Mouse (Mus musculus): Measurements from ENCODE around the gene Msi2. TPM values are rescaled to one million over a fixed set of nuclear protein-coding genes. Genes with fewer than 3 reads are reported as not detected.

Msi2 gene
- polyA plus RNA-seq, 1 experiment from 2014 or later = 24.5 TPM

- H3K9me3 ChIP-seq (replicated peaks; ENCODE audit: low read length) = no peaks in the 10 kb centered on the region
- peaks cover 9% of the 10 kb centered on the region for H3K4me1 ChIP-seq (replicated peaks; ENCODE audit: insufficient read depth, low read length)
- 82% methylated on average over 8 of the region's 8 CpGs for WGBS
- H3K36me3 ChIP-seq (ENCODE audit: insufficient read depth, low read length) = no peaks in the 10 kb centered on the region
- DNase-seq (ENCODE audit: low spot score) (no peak), ATAC-seq (replicated peaks; ENCODE audit: low FRiP score, low read depth) (no peak)
- H3K27ac ChIP-seq = no peak overlapping the region
- no peak for TF ChIP-seq CTCF (IDR thresholded peaks at IDR 0.05; ENCODE audit: low read depth)
- no peaks in the 10 kb centered on the region for H3K27me3 ChIP-seq (ENCODE audit: insufficient read depth, low read length)
- H3K9ac ChIP-seq (ENCODE audit: low read depth, low read length) = no peak overlapping the region
- no peak overlapping the region for H3K4me2 ChIP-seq (ENCODE audit: low read length)
- no peak overlapping the region for H3K4me3 ChIP-seq (replicated peaks; ENCODE audit: low read depth, low read length)
These were observed 207.9 kb downstream of the Msi2 start for GRCm38 (mm10) chr11:88510282-88510850.

- H3K4me2 ChIP-seq (ENCODE audit: low read length) = no peak overlapping the region
- H3K4me3 ChIP-seq (replicated peaks; ENCODE audit: low read depth, low read length) = no peak overlapping the region
- no peaks in the 10 kb centered on the region for H3K36me3 ChIP-seq (ENCODE audit: insufficient read depth, low read length)
- H3K9ac ChIP-seq (ENCODE audit: low read depth, low read length) = no peak overlapping the region
- H3K4me1 ChIP-seq (replicated peaks; ENCODE audit: insufficient read depth, low read length) = peaks cover 5% of the 10 kb centered on the region; the same call in 1 of the 2 replicates
- no peaks in the 10 kb centered on the region for H3K27me3 ChIP-seq (ENCODE audit: insufficient read depth, low read length)
- DNase-seq (ENCODE audit: low spot score) = no peak
- WGBS = 86% methylated on average over 4 of the region's 4 CpGs
- H3K9me3 ChIP-seq (replicated peaks; ENCODE audit: low read length) = no peaks in the 10 kb centered on the region
- ATAC-seq (replicated peaks; ENCODE audit: low FRiP score, low read depth) = no peak
- no peak overlapping the region for H3K27ac ChIP-seq
- no peak for TF ChIP-seq CTCF (IDR thresholded peaks at IDR 0.05; ENCODE audit: low read depth)
These were observed 208.8 kb downstream of the Msi2 start for GRCm38 (mm10) chr11:88509464-88509863.

- Histone ChIP-seq H3K9ac (ENCODE audit: low read depth, low read length) (no peak overlapping the region), H3K4me1 (replicated peaks; ENCODE audit: insufficient read depth, low read length) (no peaks in the 10 kb centered on the region; the same call in 1 of the 2 replicates), H3K27me3 (ENCODE audit: insufficient read depth, low read length) (no peaks in the 10 kb centered on the region), H3K9me3 (replicated peaks; ENCODE audit: low read length) (no peaks in the 10 kb centered on the region), H3K4me3 (replicated peaks; ENCODE audit: low read depth, low read length) (no peak overlapping the region), H3K27ac (no peak overlapping the region), H3K36me3 (ENCODE audit: insufficient read depth, low read length) (no peaks in the 10 kb centered on the region), H3K4me2 (ENCODE audit: low read length) (no peak overlapping the region)
- TF ChIP-seq CTCF (IDR thresholded peaks at IDR 0.05; ENCODE audit: low read depth) = no peak
- ATAC-seq (replicated peaks; ENCODE audit: low FRiP score, low read depth) (no peak), DNase-seq (ENCODE audit: low spot score) (no peak)
- 74% methylated on average over 7 of the region's 7 CpGs for WGBS
These were observed 210.2 kb downstream of the Msi2 start for GRCm38 (mm10) chr11:88508133-88508532.

GRCm38 (mm10) chr11:88506544-88507419, 211.5 kb downstream of the Msi2 start:
- no peaks in the 10 kb centered on the region for H3K36me3 ChIP-seq (ENCODE audit: insufficient read depth, low read length)
- no peak overlapping the region for H3K27ac ChIP-seq
- H3K4me3 ChIP-seq (replicated peaks; ENCODE audit: low read depth, low read length) = no peak overlapping the region
- 35% methylated on average over 5 of the region's 5 CpGs for WGBS
- H3K27me3 ChIP-seq (ENCODE audit: insufficient read depth, low read length) = no peaks in the 10 kb centered on the region
- DNase-seq (ENCODE audit: low spot score) = peak; percentile 63
- H3K4me1 ChIP-seq (replicated peaks; ENCODE audit: insufficient read depth, low read length) = no peaks in the 10 kb centered on the region
- ATAC-seq (replicated peaks; ENCODE audit: low FRiP score, low read depth) = 0 out of 2 replicates have a peak, but pooled peaks have one; percentile 13
- H3K9ac ChIP-seq (ENCODE audit: low read depth, low read length) = no peak overlapping the region
- no peaks in the 10 kb centered on the region for H3K9me3 ChIP-seq (replicated peaks; ENCODE audit: low read length)
- no peak for TF ChIP-seq CTCF (IDR thresholded peaks at IDR 0.05; ENCODE audit: low read depth)
- H3K4me2 ChIP-seq (ENCODE audit: low read length) = no peak overlapping the region

GRCm38 (mm10) chr11:88506109-88506508, 212.2 kb downstream of the Msi2 start:
- no peak overlapping the region for H3K9ac ChIP-seq (ENCODE audit: low read depth, low read length)
- WGBS = 75% methylated on average over 13 of the region's 13 CpGs
- H3K27me3 ChIP-seq (ENCODE audit: insufficient read depth, low read length) = no peaks in the 10 kb centered on the region
- no peak for DNase-seq (ENCODE audit: low spot score)
- H3K36me3 ChIP-seq (ENCODE audit: insufficient read depth, low read length) = no peaks in the 10 kb centered on the region
- no peak overlapping the region for H3K4me2 ChIP-seq (ENCODE audit: low read length)
- ATAC-seq (replicated peaks; ENCODE audit: low FRiP score, low read depth) = no peak
- H3K4me1 ChIP-seq (replicated peaks; ENCODE audit: insufficient read depth, low read length) = no peaks in the 10 kb centered on the region
- TF ChIP-seq CTCF (IDR thresholded peaks at IDR 0.05; ENCODE audit: low read depth) = no peak
- H3K27ac ChIP-seq = no peak overlapping the region
- H3K4me3 ChIP-seq (replicated peaks; ENCODE audit: low read depth, low read length) = no peak overlapping the region
- no peaks in the 10 kb centered on the region for H3K9me3 ChIP-seq (replicated peaks; ENCODE audit: low read length)

- H3K9me3 ChIP-seq (replicated peaks; ENCODE audit: low read length) = no peaks in the 10 kb centered on the region
- no peak overlapping the region for H3K4me2 ChIP-seq (ENCODE audit: low read length)
- no peak overlapping the region for H3K9ac ChIP-seq (ENCODE audit: low read depth, low read length)
- H3K27ac ChIP-seq = no peak overlapping the region
- H3K36me3 ChIP-seq (ENCODE audit: insufficient read depth, low read length) = no peaks in the 10 kb centered on the region
- no peak overlapping the region for H3K4me3 ChIP-seq (replicated peaks; ENCODE audit: low read depth, low read length)
- no peak for ATAC-seq (replicated peaks; ENCODE audit: low FRiP score, low read depth)
- 83% methylated on average over 6 of the region's 6 CpGs for WGBS
- no peak for TF ChIP-seq CTCF (IDR thresholded peaks at IDR 0.05; ENCODE audit: low read depth)
- no peak for DNase-seq (ENCODE audit: low spot score)
- H3K4me1 ChIP-seq (replicated peaks; ENCODE audit: insufficient read depth, low read length) = peaks cover 4% of the 10 kb centered on the region; the same call in 1 of the 2 replicates
- H3K27me3 ChIP-seq (ENCODE audit: insufficient read depth, low read length) = no peaks in the 10 kb centered on the region
These were observed 215.7 kb downstream of the Msi2 start for GRCm38 (mm10) chr11:88502566-88502965.

Measured in kidney, postnatal 0 days (tissue).